Mouse (Mus musculus) gonadal fat pad, adult 2 months (tissue): Measurements from ENCODE around the gene Anks4b. TPM values are rescaled to one million over a fixed set of nuclear protein-coding genes. Genes with fewer than 3 reads are reported as not detected.

Experiments
- DNase-seq: peaks from one replicate; pipeline ENCODE4 v3.0.0-alpha.2; 2012; ENCODE audit warnings: low read depth
- polyA plus RNA-seq: library from polyadenylated mRNA; depleted of rRNA; stranded (reverse); fragments of >200 nt; gene quantifications from 2 replicates; pipeline ENCODE4 v1.2.3, GENCODE M21; 2012; rRNA removed

Gene Anks4b
- polyA plus RNA-seq, 1 experiment: 0.50 TPM

GRCm38 (mm10) chr7:120188946-120189345 lies 15.3 kb downstream of the Anks4b start:
- no peak for DNase-seq

GRCm38 (mm10) chr7:120189369-120190149 lies 15.9 kb downstream of the Anks4b start:
- no peak for DNase-seq

GRCm38 (mm10) chr7:120190150-120190665 lies 16.6 kb downstream of the Anks4b start:
- DNase-seq: no peak

- no peak for DNase-seq
These were observed 18.5 kb downstream of the Anks4b start for GRCm38 (mm10) chr7:120192207-120192606.

GRCm38 (mm10) chr7:120192816-120193215 lies 19.2 kb downstream of the Anks4b start:
- DNase-seq: no peak

GRCm38 (mm10) chr7:120195207-120195606 lies 21.5 kb downstream of the Anks4b start:
- DNase-seq: no peak

- DNase-seq: no peak
These were observed 27.6 kb downstream of the Anks4b start for GRCm38 (mm10) chr7:120201231-120201744.

GRCm38 (mm10) chr7:120201771-120202170 lies 28.1 kb downstream of the Anks4b start, which contains the start of gene Crym:
Crym (minus strand) TSS chr7:120202111.
- no peak for DNase-seq

GRCm38 (mm10) chr7:120203789-120204188 lies 30.1 kb downstream of the Anks4b start, which contains the start of gene Abca14:
Abca14 (plus strand) TSS chr7:120203961.
- no peak for DNase-seq

- DNase-seq: no peak
These were observed 32.3 kb downstream of the Anks4b start for GRCm38 (mm10) chr7:120205989-120206388.

GRCm38 (mm10) chr7:120228541-120228940 lies 54.9 kb downstream of the Anks4b start:
- no peak for DNase-seq

Other genes with a start within 250 kb of the Anks4b start
- gene Dnah3, start 78.6 kb upstream of the Anks4b start, polyA plus RNA-seq: 0.85 and 1.0 TPM in 2 replicates
- 62.7 and 64.9 TPM in 2 replicates for gene Tmem159, start 71.5 kb upstream of the Anks4b start, polyA plus RNA-seq
- gene Zp2, start 28.6 kb upstream of the Anks4b start, polyA plus RNA-seq: not detected in 2 replicates
- gene Crym, start 28.3 kb downstream of the Anks4b start, polyA plus RNA-seq: 1.4 and 1.6 TPM in 2 replicates
- 0.14 TPM in 1 of 2 replicates, not detected in the other for gene Abca14, start 30.1 kb downstream of the Anks4b start, polyA plus RNA-seq
- gene Abca15, start 154.8 kb downstream of the Anks4b start, polyA plus RNA-seq: 0.04 TPM in 1 of 2 replicates, not detected in the other
- gene Abca16, start 235.8 kb downstream of the Anks4b start, polyA plus RNA-seq: 0.06 and 0.07 TPM in 2 replicates